Mouse (Mus musculus) liver, adult (tissue): Measurements from ENCODE around the gene Dmd.

Source experiments
- GATA4 ChIP-seq: IDR thresholded peaks from 2 replicates; pipeline ENCODE4 v1.6.1; 2014; ENCODE audit warnings: mild to moderate bottlenecking, low read length; ENCODE audit not compliant: insufficient replicate concordance

Gene Dmd

DNA sequence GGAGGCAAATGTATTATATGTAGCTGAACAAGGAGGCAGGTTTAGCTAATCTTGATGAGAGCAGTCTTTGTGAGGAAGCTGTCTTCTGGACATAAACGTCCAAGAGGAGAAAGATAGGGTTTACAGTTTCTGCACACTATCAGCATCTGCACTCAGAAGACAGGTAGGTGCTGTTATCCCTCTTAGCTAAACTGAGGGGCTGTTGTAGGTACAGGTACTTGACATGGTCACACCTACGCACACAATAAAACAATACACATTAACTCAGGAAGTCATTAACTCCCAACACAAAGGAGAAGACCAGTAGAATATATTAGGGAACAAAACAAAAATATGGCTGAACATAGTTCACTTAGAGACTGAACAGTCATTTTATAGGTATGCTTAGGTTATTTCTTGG lies 1217.2 kb downstream of the Dmd start:
- no peak for TF ChIP-seq GATA4

- TF ChIP-seq GATA4, result no peak
These were observed 1292.7 kb downstream of the Dmd start for GRCm38 (mm10) chrX:84241297-84241859.

DNA sequence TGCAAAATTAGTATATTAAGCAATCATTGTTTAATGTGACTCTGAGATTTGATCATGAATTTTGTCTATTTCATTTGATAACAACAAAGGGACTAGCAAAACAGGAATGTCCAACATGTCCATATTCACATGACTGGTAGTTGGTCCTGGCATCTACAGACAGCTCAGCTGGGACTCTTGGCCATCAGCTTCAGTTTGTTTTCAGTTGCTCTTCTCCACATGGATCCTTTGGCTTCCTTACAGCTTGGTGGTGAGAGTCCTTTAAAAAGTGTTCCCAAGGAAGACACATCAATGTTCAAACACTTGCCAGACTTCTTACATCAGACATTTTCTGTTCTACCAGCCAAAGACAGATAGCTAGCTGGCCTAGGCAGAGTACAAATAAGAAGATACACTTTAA lies 1381.9 kb downstream of the Dmd start:
- no peak for TF ChIP-seq GATA4

DNA sequence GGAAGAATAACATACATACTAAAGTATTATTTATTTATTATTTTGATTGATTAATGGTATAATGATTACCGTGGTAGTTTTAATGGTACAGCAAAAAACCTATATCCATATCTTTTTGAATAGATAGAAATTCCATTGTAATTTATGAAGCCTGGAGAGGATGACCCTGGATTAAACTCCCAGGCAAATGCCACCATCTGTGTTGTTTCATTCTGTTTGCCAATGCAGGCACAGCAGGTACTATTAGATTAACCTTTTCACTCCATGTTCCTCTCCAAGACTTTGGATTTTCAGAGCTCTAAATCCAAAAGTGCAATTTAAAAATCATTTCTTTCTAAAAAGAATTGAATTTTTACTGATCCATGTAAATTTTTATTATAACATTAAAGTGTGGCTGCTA lies 1383.5 kb downstream of the Dmd start:
- TF ChIP-seq GATA4, result no peak

DNA sequence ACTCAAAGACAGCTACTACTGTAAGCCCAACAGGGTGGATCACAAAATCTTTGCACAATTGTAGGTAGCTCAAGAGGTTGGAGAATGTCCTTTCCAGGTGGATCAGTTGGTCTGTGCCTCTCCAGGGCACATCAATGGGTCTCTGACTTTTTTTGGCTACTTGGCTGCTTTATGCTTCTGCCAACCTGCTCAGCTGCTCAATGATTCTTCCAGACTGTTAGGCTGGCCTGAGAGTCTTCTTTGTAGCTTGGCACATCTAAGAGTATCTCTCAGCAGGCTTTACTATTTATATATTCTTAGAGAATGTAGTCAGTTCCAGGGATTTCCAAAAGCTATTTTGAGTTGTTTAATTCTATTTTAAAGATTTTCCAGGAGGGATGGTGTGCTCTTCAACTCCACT lies 1416.3 kb downstream of the Dmd start:
- no peak for TF ChIP-seq GATA4

- TF ChIP-seq GATA4, result no peak
These were observed 1486.9 kb downstream of the Dmd start for GRCm38 (mm10) chrX:84435608-84436007.

DNA sequence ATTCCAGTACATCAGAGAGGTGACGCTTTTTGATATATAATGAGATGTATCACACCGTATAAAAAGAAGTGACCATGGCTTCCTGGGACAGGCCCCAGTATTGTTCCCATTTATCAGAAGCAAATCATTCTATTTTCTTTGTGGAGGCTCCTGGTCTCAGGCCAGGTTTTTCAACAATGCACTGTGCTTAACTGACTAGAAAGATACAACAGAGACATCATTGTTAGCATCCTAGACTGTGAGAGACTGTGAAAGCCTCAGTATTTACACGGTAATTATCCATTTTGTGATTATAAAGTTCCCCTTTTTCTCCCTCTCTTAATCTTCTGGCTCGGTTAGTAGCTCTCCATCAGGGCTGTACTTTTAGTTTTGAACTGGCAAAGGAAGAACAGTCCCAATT lies 1487.9 kb downstream of the Dmd start:
- no peak for TF ChIP-seq GATA4

DNA sequence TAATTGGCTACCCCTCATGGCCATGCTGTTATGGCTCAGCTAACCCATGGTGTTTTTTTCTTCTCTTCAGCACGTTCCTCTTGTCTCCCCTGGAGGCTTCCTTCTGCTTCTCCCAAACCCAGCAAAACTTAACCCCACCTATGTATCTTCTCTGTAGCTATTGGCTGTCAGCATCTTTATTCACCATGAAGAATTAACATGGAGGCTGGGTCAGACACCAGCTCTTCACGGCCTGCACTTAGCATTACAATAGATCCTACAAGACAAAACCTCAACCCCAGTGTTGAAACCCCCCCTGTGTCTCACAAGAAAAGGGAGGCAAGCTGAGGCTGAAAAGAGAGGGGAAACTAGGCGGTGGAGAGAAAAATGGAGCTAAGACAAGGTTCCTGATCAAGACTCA lies 1494.3 kb downstream of the Dmd start:
- TF ChIP-seq GATA4, result no peak

DNA sequence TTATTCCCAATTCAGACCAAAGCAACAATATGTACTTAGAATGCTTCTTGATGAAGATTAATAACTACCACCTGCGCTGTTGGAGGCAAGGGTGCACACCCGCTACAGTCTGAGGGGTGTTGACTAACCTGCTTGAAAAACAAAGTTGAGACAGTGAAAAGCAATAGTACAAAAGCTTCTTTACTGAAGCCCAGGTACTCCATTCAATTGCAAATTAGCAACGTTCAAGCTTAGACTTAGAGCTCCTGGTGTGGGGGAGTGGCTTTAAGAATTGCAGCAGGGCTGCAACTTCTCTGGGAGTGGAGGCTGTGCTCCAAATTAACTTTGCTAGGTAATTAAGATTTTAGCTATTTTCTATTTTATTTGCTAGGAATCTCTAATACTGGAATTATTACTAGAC lies 1495.3 kb downstream of the Dmd start:
- TF ChIP-seq GATA4, result no peak

GRCm38 (mm10) chrX:84444638-84445037 lies 1496.0 kb downstream of the Dmd start:
- TF ChIP-seq GATA4, result no peak

DNA sequence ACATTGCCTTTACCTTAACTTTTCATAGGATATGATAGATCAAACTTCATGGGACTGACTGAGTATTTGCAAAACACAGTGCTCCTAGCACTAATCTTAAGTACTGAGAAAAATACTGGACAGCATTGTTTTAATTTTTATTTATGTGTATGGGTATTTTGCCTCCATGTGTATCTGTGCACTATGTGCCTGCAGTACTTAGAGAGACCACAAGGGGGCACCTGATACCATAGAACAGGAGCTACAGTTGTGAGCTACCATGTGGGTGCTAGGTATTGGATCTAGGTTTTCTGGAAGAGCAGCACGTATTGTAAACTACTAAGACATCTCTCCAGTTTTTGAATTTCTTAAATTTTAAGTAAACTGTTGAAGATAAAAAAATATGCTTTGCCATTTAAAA lies 1505.8 kb downstream of the Dmd start:
- no peak for TF ChIP-seq GATA4

GRCm38 (mm10) chrX:84514650-84515366 lies 1566.1 kb downstream of the Dmd start:
- TF ChIP-seq GATA4, result no peak

- no peak for TF ChIP-seq GATA4
These were observed 1603.3 kb downstream of the Dmd start for GRCm38 (mm10) chrX:84551995-84552394.

- TF ChIP-seq GATA4, result no peak
These were observed 1604.8 kb downstream of the Dmd start for GRCm38 (mm10) chrX:84553441-84553840.

- TF ChIP-seq GATA4, result no peak
These were observed 1649.8 kb downstream of the Dmd start for GRCm38 (mm10) chrX:84598476-84598875.

- TF ChIP-seq GATA4, result no peak
These were observed 1691.8 kb downstream of the Dmd start for GRCm38 (mm10) chrX:84640446-84640845.

- no peak for TF ChIP-seq GATA4
These were observed 1799.0 kb downstream of the Dmd start for GRCm38 (mm10) chrX:84747683-84748082.
